Mouse (Mus musculus) R1 (cell line): ENCODE measurements around the gene Scnn1b.

ENCODE experiments used
- DNase-seq: peaks from one replicate; pipeline ENCODE4 v3.0.0-alpha.2; 2018; ENCODE audit warnings: low read depth, low spot score

The Scnn1b gene

DNA sequence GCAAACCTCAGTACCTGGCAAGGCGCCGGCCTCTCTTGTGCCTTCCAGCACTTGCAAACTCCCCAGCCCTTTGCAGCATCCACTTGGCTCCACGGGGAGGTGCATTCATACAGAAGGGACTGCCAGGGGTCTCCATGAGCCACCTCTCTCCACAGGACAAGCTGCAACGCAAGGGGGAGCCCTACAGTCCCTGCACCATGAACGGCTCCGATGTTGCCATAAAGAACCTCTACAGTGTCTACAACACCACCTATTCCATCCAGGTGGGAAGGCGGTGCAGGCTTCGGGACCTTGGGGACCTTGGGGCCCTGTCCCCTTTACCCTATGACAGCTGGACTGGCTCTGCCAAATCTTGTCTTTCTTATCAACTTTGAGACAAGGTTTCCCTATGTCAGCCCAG, 47.4 kb downstream of the Scnn1b start:
- no peak for DNase-seq

DNA sequence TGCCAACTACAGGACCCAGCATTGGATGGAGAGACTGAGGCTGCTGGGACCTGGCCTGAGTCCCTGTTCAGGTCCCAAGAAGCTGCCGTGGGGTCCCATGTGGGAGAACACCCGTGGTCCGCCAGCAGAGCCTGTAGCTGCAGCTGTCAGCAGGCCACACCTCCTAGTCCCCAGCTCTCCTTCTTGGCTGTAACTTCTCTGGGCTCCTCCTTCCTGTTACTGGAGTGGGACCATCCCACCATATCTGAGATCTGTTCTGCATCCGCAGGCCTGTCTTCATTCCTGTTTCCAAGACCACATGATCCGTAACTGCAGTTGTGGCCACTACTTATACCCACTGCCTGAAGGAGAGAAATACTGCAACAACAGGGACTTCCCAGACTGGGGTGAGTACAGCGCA, 49.1 kb downstream of the Scnn1b start:
- DNase-seq = no peak

DNA sequence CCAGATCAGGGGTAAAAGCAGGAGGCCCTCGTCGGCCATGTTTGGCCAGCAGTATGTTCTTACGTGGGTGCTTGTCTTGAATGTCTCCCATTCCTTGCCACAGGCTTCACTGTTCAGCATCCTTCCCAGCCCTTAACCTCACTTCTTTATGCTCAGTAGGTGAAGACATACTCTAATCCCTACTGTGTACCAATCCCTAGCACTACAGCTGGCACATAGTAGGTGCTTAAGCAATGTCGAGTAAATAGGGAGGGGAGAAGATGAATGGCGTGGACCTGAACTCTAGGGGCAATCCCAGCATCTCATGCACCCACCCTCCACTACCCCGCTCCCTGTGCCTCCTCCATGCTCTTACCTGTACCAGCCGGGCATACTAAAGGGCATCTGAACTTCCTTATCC, 59.5 kb downstream of the Scnn1b start:
- no peak for DNase-seq

DNA sequence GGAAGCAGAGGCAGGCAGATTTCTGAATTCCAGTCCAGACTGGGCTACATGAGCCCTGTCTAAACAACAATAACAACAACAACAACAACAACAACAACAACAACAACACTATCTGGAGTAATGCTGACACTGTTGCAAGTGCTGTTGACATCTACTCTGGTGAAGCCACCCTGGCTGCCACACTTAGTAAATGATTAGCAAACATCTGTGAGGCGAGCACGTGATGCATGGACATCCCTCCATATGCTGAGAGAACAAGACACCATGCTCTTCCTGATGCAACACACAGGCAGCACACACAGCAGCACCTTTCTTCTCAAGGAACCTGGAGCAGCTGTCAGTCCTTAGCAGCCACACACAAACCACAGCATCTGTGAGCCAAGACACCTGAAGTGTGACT, 63.0 kb downstream of the Scnn1b start:
- DNase-seq = no peak

DNA sequence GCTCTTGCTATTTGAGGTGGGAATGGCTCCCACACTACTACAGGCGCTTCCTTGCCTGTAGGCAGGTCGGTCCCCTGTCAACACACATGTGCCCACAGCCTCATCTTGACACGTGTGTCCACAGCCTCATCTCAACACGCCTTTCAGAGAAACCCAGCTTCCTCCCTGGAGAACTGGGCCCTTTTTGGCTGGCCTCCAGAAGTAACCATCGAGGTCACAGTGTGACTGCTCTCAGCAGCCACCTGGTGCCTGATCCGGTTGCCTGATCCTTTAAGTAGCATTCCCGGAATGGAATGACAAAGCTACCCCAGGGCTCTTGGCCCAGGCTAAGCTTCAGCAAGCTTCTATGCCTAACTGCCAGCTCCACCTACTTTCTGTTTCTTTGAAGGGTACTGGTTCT, 66.4 kb downstream of the Scnn1b start:
- DNase-seq = peak; percentile 72

DNA sequence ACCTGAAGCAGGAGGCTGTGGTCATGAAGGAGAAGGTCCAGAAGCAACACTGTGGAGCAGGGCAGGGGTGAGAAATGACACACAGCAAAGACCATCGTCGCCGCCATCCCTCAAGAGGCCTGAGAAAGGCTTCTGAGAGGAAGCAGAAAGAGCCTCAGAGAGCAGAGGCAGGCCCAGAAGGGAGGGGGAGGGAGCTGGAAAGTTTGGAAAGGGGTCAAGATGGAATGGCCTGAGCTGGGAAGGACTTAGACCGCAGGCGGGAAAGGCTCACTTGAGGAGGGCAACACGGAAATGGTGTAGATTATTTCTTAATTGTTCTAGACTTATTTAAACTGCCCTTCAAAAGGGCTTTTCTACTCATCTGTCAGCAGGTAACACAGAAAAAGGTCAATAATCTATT, 68.8 kb downstream of the Scnn1b start:
- DNase-seq = no peak

DNA sequence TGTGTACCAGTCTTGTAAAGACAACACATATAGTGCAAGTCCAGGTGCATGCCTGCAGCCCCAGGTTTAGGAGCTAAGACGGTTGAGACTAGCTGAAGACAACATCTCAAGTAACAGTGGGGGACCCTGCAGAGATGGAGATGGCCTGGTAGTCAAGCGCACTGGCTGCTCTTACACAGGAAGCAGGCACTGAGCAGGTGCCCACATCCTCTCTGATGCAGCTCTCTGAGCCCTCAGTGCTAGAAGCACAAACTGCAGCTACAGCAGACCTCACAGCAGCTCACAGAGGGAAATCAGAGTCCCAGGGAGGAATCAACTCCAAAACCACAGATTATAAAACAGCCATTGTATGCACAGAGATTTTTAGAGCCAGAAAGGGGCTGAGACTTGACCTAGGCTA, 69.5 kb downstream of the Scnn1b start:
- DNase-seq = no peak

DNA sequence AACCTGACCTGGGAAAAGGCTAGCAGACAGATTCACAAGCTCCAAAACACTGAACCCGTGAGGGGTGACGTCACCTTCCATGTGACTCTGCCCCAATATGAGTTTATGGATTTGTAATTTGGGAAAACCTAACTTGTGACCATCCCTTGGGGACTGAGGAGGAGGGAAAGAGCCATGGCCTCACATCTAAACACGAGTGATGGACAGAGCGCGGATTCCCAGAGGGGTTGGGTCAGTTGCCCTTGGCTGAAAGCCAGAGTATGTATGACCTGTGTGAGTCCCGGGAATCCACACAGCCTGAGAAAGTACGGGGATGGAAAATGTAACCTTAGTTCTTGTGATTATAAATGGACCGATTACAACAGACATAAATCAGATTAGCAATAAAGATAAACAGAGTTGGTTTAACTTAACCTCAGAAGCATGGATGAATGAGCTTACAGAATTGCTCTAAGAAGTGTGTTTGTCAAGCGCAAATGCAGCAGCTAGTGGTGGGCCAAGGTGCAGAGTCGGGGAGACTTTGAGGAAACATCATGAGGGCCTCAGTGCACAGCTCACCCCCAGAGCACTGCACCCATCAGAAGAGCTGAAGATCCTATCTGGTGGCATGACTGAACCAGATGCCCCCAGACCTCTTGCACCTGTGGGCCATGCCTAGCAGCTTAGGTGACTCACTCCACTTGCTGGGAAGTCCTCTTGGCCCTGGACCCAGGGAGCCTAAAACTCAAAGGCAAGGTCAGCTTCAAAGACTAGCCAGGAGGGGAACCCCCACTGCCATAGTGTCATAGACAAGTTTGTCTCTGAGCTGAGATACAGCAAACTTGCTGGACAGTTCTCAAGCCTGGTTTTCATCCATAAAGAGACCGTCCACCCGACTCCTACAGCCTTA, 71.3 kb downstream of the Scnn1b start:
- no peak for DNase-seq

DNA sequence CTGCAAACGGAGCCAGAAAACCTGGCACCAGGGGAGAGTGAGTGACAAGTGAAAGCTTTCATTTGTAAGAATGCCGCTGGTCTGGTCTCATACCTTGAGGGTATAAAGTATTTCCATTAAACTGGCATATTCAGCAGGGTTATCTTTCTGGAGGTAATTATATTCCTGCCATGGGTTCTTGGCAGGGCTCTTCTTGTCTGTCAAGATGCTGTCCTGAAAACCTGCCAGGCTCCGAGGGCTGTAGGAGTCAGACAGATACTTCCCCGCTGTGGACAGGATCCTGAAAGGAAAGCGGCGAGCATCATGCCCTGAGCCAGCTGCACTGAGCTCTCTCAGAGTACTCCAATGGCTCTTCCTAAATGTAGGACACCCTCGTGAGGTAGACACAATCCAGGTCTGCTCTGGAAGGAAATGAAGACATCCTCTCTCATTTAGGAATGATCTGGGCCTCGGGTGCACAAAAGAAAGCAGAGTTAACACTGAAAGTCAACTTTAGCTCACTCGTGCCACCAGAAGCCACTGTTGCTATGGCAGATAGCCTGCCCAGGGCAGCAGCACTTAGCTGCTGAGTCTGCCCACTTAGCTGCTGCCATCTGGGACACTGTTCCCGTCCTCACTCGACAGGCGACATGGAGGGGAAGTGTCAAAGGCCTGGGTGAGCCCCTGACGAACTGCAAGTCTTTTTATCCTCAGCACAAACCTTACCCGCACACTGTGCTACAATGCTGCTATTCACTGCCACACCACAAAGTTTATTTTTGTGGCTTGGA, 72.2 kb downstream of the Scnn1b start:
- DNase-seq = no peak

DNA sequence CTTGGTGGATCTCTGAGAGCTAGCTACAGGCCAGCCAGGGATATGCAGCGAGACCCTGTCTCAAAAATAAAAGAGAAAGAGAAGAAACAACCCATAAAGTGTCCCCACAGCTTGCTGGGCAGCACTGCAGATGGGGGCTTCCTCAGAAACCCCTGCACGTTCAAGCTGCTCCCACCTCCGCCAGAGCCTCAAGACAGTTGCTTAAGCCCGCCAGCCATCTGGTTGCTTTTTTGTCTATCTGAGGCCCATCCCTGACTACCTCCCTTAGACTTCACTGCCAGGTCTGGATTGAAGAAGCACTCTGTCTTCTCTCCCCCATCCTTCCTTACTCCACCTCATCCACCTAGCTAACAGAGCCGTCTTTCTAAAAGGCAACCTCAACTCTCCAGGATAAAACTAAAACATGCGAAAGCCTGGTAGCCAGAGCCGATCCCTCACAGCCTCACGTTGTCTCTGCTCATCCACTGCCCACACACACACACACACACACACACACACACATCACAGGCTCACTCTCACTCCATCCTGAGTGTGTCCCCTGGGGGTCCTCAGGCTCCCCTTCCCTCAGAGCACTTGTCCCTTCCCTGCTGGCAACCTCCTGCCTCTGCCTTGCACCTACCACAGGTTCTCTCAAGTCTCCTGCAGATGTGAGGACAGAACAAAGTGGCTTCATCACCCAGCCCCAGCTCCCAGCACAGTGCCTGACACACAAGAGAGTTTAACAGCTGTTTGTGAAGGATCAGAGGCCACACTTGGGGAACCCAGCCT, 73.5 kb downstream of the Scnn1b start:
- DNase-seq = no peak

DNA sequence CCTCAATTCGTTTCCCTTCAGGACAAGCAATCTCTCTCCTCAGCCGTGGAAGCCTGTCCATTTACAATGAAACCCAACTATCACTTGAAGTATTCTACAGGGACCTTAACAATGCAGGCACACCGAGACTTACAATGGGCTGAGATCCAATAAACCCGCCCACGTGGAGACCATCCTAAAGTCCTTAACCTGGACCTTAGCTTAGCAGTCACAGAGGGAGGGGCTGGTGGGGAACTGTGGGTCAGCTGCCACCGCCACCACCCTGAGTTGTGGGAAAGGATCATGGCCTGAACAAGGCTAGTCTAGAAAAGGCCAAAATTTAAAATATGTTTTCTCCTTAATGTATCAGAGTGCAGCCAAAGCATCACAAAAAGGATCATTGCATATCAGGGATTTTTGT, 74.4 kb downstream of the Scnn1b start:
- no peak for DNase-seq

DNA sequence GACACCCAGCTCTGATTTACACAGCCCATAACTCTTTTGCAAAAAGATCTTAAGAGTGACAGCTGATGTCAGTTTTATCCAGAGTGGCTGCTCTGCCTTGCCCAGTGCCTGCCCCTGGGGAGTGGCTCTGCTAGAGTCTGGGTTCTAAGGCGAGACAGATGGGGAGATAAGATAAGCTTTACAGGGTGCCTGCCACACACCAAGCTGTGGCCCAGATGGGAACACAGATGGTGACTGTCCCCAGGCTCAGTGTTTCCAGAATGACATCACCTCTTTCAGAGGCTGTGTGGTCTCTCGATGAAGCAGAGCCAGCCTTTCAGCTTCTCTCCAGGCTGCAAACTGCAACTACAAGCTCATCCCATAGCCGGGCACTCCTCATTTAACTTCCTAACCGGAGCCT, 74.9 kb downstream of the Scnn1b start:
- DNase-seq = no peak

DNA sequence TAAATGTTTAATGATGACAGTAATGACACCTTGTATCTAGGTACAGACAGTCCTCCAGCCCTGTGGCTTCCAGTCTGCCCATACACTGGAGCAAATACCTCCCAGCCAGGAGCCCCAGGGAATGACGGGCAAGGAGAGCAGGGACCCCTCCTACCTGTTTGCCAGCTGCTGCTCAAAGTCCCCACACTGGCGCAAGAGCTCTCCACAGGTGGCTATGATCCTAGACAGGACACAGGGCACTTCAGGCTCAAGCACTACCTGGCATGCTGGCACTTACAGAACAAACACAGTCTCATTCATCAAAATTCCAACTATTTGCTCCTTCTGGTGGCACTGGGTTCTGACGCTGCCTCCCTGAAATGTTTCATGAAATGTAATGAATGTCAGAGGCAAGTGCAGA, 76.2 kb downstream of the Scnn1b start:
- no peak for DNase-seq

DNA sequence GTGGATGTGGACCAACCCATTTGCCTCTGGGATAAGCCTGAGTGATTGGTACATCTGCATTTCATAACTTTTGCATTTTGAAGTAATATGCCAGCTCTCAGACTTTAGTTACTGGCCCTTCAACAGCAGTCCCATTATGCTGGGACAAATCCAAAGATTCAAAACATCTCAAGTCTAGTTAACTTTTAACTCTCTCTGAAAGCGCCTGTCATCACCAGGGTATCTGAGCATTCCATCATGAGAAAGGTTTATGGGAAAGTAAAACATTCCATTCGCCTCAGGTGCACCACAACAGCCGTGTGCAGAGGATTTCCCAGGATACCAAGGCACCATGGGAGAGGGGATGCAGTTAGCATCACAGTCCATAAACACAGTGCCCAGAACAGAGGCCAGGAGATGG, 76.8 kb downstream of the Scnn1b start:
- DNase-seq = no peak

DNA sequence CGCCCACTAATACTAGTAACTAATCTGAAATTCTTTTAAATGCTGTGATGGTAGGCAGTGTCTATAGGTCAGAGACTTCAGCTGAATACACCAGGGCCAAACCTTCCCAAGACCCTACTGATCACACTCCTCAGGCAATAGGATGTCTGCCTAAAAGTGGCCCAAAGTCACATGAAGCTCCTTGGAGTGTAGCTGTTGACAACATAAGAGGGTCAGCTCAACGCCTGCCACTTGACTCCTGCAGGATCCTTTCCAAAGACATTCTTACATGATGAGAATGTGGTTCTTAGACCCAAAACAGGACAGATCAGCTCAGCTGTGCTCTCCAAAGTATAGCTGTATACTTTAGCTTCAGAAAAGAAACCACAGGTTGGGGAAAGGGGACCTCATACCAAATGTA, 77.5 kb downstream of the Scnn1b start:
- DNase-seq = no peak

DNA sequence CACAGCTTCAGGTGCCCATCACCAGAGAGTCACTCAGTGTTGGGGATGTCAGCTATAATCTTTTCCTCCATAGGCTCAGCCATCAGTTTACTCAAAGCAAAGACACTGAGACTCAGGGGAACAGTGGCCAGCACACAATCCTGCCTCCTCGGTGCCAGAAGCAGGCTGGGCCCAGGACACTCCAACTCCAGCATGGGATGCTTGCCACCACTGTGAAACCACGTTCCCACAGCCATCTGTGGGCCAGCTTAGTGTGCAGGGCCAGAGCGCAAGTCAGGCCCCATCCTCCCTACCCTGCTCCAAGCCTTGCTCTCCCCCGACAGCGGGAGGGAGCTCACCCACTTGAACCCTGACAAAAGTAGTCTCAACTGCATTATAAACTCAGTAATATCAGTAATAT, 81.4 kb downstream of the Scnn1b start:
- DNase-seq = no peak

DNA sequence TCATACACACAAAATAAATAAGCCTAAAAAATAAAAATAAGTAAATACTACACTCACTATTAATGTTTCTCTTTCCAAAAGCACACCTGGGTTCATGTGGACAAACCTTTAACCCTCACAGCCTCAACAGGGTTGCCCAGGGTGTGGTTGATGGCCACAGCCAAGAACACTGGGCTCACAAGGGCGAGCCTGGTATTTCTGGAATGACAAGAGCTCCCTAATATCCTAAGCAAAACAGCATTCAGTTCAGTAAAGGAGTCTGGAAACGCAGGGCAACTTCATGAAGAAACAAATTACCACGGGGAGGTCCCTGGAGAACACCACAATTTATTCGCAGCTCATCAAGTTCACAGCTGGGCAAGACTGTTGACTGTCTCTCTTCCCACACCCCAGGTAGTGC, 82.7 kb downstream of the Scnn1b start:
- peak; percentile 24 for DNase-seq

DNA sequence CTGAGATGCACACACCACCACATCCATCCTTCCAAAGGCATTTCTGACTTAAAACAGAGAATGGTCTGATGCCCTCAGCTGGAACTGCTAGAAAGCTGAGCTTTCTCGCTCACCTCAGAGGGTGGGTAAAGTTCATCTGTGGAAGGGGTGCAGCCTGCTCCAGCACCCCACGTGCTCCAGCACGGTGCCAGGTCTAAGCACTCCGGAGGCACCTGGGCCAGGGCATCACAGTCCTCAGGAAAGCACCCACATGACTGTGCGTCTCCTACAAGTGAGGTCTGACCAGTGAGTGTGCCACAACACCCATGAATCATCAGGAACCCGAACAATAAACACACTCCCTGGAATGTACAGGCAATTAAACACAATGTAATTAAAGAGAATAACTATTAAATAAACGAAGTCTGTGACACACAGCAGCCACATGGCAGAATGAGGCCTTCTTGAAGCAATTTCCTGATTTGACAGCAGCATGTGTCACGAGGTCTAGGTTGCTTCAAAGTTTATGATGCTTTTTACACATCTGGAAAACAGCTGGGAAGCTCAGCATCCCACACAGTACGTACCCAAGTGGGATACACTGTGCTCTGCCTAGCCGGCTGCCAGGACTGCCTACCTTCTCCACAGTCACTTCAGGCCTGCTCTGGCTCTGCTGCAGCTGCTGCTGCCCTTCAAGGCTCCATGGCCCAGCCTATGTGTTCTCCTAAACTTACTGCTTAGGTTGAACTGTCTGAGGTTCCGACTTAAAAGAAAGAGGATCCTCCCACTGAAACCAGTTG, 90.2 kb downstream of the Scnn1b start:
- DNase-seq = no peak

DNA sequence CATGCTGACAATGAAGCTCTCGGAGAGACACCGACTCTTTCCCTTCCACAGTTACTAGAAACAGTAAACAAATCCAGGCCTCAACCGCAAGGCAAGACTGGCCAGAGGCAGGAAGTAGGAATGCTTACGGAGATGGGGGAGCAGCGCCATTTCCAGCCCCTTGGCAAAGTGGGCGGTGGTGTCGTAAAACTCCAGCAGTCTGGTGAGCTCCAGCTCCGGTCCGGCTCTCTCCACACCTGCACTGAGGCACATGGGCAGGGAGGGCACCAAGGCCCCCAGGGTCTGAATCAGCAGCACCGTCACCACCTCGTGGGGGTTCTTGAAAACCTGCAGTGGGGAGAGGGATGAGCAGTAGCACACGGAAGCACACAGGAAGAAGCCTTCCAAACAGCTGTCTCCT, 91.0 kb downstream of the Scnn1b start:
- DNase-seq = no peak

DNA sequence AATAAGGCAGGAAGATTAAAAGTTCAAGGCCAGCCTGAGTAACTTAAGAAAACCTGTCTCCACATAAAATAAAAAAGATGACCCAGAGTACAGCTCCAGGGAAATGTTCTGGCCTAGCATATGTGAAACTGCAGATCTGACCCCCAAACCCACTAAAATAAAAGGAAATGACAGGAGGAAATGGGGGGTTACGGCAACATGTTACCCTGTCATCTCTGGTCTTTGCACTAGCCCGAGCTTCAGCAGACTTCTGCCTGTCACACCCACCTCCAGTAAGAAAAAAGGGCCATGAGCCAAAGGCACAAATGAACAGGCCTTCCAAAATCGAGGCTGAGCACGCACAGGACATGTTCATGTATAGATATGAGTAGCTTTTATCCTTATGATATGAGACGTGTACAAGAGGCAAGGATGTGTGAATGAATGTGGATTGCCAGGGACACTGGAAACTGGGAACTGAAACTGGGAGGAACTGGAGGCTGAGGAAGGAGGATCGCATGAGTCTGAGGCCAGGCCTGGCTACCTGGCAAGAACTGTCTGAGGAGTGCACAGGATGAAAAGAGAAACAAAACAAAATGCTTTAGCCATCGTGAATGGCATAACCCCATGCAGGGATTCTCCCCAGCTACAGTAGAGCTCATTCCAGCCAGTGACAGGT, 97.2 kb downstream of the Scnn1b start:
- DNase-seq = no peak

DNA sequence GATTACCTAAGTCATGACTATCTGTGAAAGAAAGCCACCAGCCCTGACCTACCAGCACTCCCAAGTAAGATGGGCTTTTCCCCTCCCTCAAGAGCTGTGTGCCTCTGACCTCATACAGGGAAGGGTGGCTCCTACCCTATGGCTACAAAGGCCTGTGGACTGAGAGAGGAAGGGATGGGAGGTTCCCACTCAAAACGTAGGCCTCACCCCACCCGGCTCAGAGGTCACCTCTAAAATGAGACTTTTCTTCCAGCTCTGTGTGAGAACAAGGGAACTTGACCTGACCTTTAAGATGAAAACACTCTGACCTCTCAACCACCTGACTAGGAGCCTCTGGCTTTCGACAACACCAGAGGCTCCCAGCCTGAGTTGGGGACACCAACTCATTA, 97.7 kb downstream of the Scnn1b start:
- peak; percentile 48 for DNase-seq
